Mouse (Mus musculus) hindbrain, embryonic 10.5 days (tissue): ENCODE results near the gene Cpm. TPM values are rescaled to one million over a fixed set of nuclear protein-coding genes. Genes with fewer than 3 reads are reported as not detected.

Source experiments
- DNase-seq: peaks from one replicate; pipeline ENCODE4 v3.0.0-alpha.2; 2017; ENCODE audit warnings: low spot score
- H3K27ac ChIP-seq: fragments of 300-500 bp; sonication (generic); 2 replicates; pipeline ENCODE4 v1.5.1; 2016; ENCODE audit warnings: mild to moderate bottlenecking, moderate library complexity
- H3K27me3 ChIP-seq: fragments of 300-500 bp; sonication (generic); 2 replicates; pipeline ENCODE4 v1.6.1; 2016; ENCODE audit warnings: mild to moderate bottlenecking; ENCODE audit not compliant: poor library complexity, insufficient read depth, severe bottlenecking
- H3K36me3 ChIP-seq: fragments of 300-500 bp; sonication (generic); 2 replicates; pipeline ENCODE4 v1.6.1; 2016; ENCODE audit warnings: mild to moderate bottlenecking, moderate library complexity
- H3K4me1 ChIP-seq: fragments of 300-500 bp; sonication (generic); replicated peaks from 2 replicates; pipeline ENCODE4 v1.6.1; 2016; ENCODE audit warnings: mild to moderate bottlenecking
- H3K4me3 ChIP-seq: fragments of 300-500 bp; sonication (generic); 2 replicates; pipeline ENCODE4 v1.5.1; 2016; ENCODE audit warnings: mild to moderate bottlenecking, moderate library complexity
- H3K9me3 ChIP-seq: fragments of 300-500 bp; sonication (generic); 2 replicates; pipeline ENCODE4 v1.6.1; 2016; ENCODE audit warnings: mild to moderate bottlenecking, moderate library complexity
- WGBS: fragments of 180-500 bp; shearing (Covaris S2); methylation state at CpG from one replicate; pipeline ENCODE4 v1.1.7; 2016; 5-methylcytosine and 5-hydroxymethylcytosine counted together
- polyA plus RNA-seq: library from polyadenylated mRNA; unstranded; fragments of >200 nt; fragmentation: Nextera tagmentation; extraction: Ambion mirVana; gene quantifications from 2 replicates; pipeline ENCODE4 v1.2.1, GENCODE M21; 2016

Gene Cpm
- polyA plus RNA-seq, 1 experiment from 2014 or later = 5.9 TPM

GRCm38 (mm10) chr10:117639899-117640594 is 10.7 kb downstream of the Cpm start:
- Histone ChIP-seq H3K4me3 (no peak overlapping the region), H3K9me3 (no peaks in the 10 kb centered on the region), H3K36me3 (no peaks in the 10 kb centered on the region), H3K27me3 (peaks cover 6% of the 10 kb centered on the region), H3K27ac (no peak overlapping the region), H3K4me1 (peaks cover 12% of the 10 kb centered on the region)
- DNase-seq = no peak
- 62% methylated on average over 21 of the region's 21 CpGs for WGBS

DNA sequence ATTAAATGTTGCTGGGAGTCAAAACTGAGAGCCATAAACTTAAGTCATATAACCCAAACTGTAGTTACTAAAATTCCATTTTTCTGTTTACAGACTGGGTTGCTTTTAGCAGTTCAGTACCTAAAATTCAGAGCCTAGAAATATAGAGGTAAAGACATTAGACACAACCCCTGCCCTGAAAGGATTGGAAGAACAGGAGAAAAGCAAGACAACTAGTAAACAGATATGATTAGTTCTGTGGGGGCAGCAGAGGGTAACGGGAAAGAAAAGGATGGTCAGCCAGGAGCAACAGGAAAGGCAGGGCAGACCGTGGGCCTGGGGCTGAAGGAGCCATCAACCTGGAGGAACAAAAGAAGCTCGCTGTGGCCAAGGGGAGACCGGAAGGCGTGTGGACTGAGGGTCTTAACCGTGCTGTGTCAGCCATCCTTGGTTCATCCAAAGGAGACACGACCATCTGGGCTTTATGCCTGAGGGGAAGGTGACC is 11.3 kb downstream of the Cpm start:
- peaks cover 12% of the 10 kb centered on the region for H3K4me1 ChIP-seq
- DNase-seq = no peak
- no peak overlapping the region for H3K27ac ChIP-seq
- 76% methylated on average over 7 of the region's 7 CpGs for WGBS
- H3K36me3 ChIP-seq = no peaks in the 10 kb centered on the region
- H3K9me3 ChIP-seq = no peaks in the 10 kb centered on the region
- H3K4me3 ChIP-seq = no peak overlapping the region
- peaks cover 6% of the 10 kb centered on the region for H3K27me3 ChIP-seq

DNA sequence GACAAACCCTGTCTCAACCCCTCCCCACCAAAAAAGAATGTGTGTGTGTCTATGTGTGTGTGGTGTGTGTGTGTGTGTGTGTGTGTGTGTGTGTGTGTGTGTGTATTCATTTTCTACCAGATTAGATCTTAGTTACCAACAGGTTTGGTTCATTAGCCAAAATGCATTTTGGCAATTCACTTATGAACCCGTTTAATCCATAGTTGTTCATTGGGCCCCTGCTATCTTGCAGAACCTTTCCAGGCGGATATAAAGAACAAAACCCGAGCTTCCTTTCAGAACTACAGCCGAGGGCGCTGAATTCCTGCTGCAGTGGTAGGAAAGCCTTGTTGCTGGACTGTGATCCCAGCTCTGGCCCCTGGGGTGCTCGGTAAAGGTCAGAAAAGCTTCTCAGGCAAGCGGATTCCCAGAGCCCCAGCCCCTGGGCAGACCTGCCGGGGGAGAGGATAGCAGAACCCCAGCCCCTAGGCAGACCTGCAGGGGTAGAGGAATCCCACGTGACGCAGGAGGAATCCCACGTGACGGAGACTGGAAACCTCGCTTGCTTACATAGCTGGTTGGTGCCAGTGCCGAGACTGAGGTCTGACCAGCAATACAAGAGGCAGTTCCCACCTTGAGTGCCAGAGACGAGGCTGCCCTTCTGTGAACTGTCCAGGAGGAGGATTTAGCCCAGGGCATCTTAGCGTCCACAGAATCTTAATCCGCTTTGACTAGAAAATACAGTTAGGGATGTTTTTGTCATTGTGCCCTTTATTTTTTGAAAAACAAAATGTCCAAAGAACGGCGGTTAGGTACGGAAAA is 12.3 kb downstream of the Cpm start:
- H3K27me3 ChIP-seq = peaks cover 12% of the 10 kb centered on the region
- H3K9me3 ChIP-seq = no peaks in the 10 kb centered on the region
- peak; percentile 33 for DNase-seq
- H3K4me3 ChIP-seq = no peak overlapping the region
- H3K36me3 ChIP-seq = no peaks in the 10 kb centered on the region
- H3K27ac ChIP-seq = no peak overlapping the region
- peaks cover 12% of the 10 kb centered on the region for H3K4me1 ChIP-seq
- WGBS = 50% methylated on average over 20 of the region's 20 CpGs

- Histone ChIP-seq H3K9me3 (no peaks in the 10 kb centered on the region), H3K4me3 (no peak overlapping the region), H3K36me3 (no peaks in the 10 kb centered on the region), H3K27me3 (peaks cover 12% of the 10 kb centered on the region), H3K27ac (no peak overlapping the region), H3K4me1 (peaks cover 17% of the 10 kb centered on the region)
- WGBS = 81% methylated on average over 9 of the region's 9 CpGs
- no peak for DNase-seq
These were observed 12.8 kb downstream of the Cpm start for GRCm38 (mm10) chr10:117642201-117642450.

DNA sequence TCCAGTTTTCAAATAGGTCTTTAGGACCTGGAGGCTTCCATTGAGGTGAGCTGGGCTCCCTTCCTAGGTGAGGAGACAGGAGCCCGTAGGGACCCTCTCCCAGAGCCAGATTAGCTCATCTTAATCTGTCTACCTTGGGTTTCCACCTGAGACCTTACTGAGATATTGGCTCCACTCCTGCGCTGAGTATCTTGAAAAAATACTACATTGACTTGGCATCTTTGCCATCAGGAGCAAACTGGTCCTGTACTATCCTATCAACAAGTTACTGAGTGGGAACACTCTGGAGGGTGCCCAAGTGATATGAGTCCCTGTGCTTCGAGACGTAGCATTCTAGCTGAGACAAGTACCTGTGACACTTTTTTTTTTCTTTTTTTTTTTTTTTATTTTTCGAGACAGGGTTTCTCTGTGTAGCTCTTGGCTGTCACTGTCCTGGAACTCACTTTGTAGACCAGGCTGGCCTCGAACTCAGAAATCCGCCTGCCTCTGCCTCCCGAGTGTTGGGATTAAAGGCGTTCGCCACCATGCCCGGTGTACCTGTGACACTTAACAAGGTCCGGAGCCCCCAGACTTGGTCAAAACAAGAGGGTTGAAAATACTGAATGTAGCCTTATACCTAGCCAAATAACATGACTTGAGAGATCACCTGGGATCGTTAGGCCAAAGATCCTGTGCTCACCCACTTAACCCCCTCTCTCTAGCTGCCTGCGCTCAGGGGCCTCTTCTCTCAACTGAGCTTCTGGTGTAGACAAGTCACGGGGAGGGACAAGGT is 13.4 kb downstream of the Cpm start:
- DNase-seq = no peak
- no peaks in the 10 kb centered on the region for H3K9me3 ChIP-seq
- 93% methylated on average over 15 of the region's 15 CpGs for WGBS
- H3K36me3 ChIP-seq = no peaks in the 10 kb centered on the region
- H3K4me3 ChIP-seq = no peak overlapping the region
- H3K27ac ChIP-seq = no peak overlapping the region
- peaks cover 23% of the 10 kb centered on the region for H3K4me1 ChIP-seq
- H3K27me3 ChIP-seq = peaks cover 12% of the 10 kb centered on the region

DNA sequence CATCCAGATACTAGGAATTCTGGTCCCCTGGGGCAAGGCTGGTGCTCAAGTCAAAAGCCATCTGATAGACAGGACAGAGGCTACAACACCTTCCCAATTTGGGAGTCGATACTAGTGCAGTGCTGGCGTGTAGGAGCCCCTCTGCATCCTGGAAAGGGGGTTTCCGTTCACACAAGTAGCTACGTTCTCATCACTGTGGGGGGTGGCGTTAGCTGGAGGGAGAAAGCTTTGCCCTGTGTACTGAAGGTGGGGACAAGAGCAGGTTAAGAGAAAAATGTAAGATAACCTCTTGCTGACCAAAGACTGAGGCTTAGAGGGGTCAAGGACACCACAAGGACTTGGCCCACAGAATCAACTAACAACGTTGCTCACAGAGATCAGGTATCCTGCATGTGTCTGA is 14.0 kb downstream of the Cpm start:
- Histone ChIP-seq H3K9me3 (no peaks in the 10 kb centered on the region), H3K27me3 (peaks cover 12% of the 10 kb centered on the region)
- 82% methylated on average over 6 of the region's 6 CpGs for WGBS

DNA sequence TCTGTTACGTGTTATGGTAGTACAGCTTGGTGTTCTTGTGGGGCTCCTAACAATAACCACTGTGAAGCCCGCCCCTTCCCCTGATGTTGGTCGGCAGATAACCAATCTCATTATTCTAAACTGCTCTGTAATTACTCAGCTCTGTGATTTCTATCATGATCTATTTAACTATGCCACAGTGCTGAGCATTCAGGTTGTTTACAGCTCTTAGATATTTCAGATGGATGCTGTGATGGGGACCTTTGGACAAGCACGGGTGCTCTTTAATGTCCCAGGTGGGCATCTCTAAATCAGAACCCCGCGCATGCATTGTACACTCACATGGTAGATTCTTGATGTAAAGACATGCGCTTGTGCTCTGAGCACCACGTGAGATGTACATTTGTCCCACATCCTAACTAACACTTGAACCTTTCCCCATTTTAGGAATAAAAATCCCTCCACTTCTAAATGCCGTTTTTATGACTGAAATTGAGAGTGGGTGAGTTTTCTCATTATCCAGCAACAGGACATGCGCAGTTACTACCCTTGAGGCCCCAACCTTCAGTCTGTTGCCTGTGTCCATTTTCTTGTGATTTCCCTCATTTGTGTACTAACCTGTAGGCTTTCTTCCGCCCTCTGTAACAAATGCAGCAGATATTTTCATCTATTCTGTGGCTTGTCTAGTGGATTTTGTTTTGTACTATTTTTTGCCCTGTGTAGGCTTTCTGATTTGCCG is 14.6 kb downstream of the Cpm start:
- DNase-seq = no peak
- Histone ChIP-seq H3K9me3 (no peaks in the 10 kb centered on the region), H3K4me1 (peaks cover 23% of the 10 kb centered on the region), H3K36me3 (no peaks in the 10 kb centered on the region), H3K27ac (no peak overlapping the region), H3K27me3 (peaks cover 12% of the 10 kb centered on the region), H3K4me3 (no peak overlapping the region)
- 92% methylated on average over 12 of the region's 12 CpGs for WGBS

More for the DNA sequence above, 14.0 kb downstream of the Cpm start:
- Histone ChIP-seq H3K27ac (no peak overlapping the region), H3K4me1 (peaks cover 23% of the 10 kb centered on the region), H3K36me3 (no peaks in the 10 kb centered on the region), H3K4me3 (no peak overlapping the region)
- DNase-seq = no peak

DNA sequence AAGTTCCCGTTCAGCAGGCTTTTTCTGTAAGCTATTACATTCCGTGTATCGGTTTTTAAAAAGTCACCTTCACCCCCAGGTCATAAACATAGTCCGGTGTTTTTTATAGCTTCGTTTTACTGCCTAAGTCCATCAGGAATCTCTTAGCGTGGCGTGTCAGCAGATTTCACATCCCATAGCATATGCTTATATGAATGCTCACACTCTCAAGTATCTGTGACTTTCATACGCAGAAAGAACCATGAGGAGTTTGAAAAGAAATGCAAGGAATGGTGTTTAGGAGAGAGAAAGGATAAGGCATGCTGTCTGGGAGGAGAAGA is 15.1 kb downstream of the Cpm start:
- Histone ChIP-seq H3K4me1 (peaks cover 23% of the 10 kb centered on the region), H3K27ac (no peak overlapping the region), H3K36me3 (no peaks in the 10 kb centered on the region), H3K27me3 (peaks cover 12% of the 10 kb centered on the region), H3K9me3 (no peaks in the 10 kb centered on the region), H3K4me3 (no peak overlapping the region)
- DNase-seq = no peak
- 94% methylated on average over 8 of the region's 8 CpGs for WGBS

DNA sequence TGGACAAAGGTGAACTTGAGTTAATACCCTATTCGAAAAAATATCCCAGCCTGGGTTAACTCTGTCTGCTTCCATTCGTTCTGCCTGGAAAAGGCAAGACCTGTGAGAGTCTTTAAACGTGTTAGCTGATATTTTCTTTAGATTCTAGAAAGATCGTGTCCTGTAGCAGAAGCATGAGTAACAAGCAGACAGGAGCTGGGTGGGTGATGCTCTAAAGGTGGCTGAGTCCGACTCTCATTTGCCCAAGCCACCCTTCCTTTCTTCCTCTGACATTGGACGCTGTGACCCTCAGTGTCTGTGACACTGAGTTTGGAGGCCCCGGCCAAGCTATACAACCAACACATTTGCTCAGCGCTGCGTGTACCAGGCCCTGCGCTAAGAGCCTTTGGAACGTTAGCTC is 15.5 kb downstream of the Cpm start:
- Histone ChIP-seq H3K4me1 (peaks cover 22% of the 10 kb centered on the region), H3K27me3 (peaks cover 10% of the 10 kb centered on the region), H3K36me3 (no peaks in the 10 kb centered on the region), H3K4me3 (no peak overlapping the region), H3K27ac (no peak overlapping the region), H3K9me3 (no peaks in the 10 kb centered on the region)
- DNase-seq = no peak
- 90% methylated on average over 11 of the region's 11 CpGs for WGBS

DNA sequence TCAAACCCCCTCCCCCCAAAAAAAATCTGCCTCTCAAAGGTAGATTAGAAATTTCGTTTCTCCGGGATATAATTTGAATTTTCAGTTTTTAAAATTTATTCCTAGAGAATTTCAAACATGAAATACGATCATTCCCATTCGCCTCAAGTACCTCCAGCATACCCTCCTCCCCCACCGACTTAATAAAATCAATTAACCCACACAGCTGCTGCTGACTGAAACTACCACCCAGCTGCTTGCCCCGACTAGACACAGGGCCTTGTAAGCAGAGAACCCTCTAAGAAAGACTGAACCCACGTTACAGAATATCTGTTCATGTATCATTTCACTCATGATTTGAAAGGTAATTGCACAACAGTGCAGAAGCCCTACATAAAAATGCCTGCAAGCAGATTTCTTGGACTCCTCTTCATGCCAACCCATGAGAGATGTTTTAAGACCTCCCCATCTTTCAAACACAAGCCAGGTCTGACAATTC is 16.2 kb downstream of the Cpm start:
- Histone ChIP-seq H3K4me1 (peaks cover 17% of the 10 kb centered on the region), H3K4me3 (no peak overlapping the region), H3K27me3 (0 out of 2 replicates have a peak, but pooled peaks cover 5% of the 10 kb centered on the region), H3K36me3 (no peaks in the 10 kb centered on the region), H3K9me3 (no peaks in the 10 kb centered on the region), H3K27ac (no peak overlapping the region)
- WGBS = 82% methylated on average over 7 of the region's 7 CpGs
- no peak for DNase-seq

DNA sequence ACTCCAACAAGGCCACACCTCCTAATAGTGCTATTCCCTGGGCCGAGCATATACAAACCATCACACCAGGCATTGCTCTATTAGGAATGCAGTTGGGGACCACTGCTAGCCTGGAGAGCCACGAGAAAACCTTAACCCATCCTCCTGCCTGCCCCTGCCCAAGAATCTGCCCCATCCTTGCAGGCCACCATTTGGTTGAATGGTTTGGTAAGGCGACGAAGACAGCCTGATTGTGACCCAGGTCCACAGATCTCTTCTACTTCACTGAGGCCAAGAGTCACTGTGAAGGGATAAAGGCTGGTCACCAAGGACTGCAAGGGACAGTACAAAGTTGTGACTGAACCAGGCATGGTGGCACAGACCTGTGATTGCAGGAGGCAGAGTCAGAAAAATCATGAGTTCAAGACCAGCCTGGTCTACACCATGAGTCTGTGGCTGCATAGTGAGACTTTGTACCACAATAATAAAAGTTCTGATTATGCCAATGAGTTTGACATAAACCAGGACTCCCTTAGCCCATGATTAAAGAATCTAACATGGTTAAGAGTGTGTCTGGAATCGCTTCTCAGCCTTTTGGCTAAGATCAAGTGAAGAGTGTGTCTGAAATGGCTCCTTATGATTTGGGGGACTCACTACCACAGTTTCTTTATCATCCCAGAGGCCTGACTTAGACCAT is 17.3 kb downstream of the Cpm start:
- WGBS = 91% methylated on average over 5 of the region's 5 CpGs
- Histone ChIP-seq H3K4me1 (peaks cover 13% of the 10 kb centered on the region), H3K4me3 (no peak overlapping the region), H3K27ac (no peak overlapping the region), H3K27me3 (0 out of 2 replicates have a peak, but pooled peaks cover 5% of the 10 kb centered on the region), H3K9me3 (no peaks in the 10 kb centered on the region), H3K36me3 (no peaks in the 10 kb centered on the region)
- DNase-seq = no peak

GRCm38 (mm10) chr10:117647158-117647505 is 17.8 kb downstream of the Cpm start:
- no peaks in the 10 kb centered on the region for H3K9me3 ChIP-seq
- 61% methylated on average over 13 of the region's 13 CpGs for WGBS
- peak; percentile 18 for DNase-seq

More at GRCm38 (mm10) chr10:117647158-117647505, 17.8 kb downstream of the Cpm start:
- Histone ChIP-seq H3K4me1 (peaks cover 11% of the 10 kb centered on the region), H3K4me3 (no peak overlapping the region), H3K27ac (no peak overlapping the region; the same call in 1 of the 2 replicates), H3K36me3 (no peaks in the 10 kb centered on the region), H3K27me3 (0 out of 2 replicates have a peak, but pooled peaks cover 5% of the 10 kb centered on the region)
